Mouse (Mus musculus) ES-Bruce4 (cell line): ENCODE data around the gene Luc7l.

Source experiments
- EP300 ChIP-seq: IDR thresholded peaks from 2 replicates; pipeline ENCODE4 v1.6.1; 2011; ENCODE audit warnings: low read depth, low read length; ENCODE audit not compliant: insufficient read depth
- POLR2A ChIP-seq: IDR thresholded peaks from one replicate; pipeline ENCODE4 v1.8.1; 2011; ENCODE audit warnings: low read length; ENCODE audit not compliant: insufficient read depth

DNA sequence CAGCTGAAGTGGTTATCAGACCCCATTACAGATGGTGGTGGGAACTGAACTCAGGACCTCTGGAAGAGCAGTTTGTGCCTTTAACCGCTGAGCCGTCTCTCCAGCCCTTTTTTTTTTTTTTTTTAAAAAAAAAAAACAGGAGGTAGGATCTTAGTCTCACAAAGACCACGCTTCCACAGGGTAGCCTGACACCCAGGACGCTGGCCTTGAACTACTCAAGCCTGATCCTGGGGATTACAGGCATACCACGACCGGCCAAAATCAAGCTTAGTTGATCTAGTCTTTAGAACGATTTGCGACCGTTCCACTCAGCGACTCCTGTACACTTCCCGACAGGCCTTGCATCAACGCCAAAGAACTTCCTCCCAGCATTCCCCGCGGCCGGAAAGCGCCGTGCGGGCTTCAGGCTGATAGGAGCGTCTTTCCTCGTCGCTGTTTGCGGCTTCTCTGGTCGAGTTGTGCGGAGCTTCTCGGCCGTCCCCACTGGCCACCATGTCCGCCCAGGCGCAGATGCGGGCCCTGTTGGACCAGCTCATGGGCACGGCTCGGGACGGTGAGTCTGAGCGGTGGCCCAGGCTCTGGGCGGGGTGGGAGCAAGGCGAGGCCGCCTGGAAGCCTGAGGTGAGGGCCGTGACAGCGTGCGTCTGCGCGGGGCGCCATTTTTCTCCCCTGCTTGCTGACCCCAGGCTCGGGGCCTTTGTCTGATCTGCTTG is at the start of gene Luc7l:
- no peak for TF ChIP-seq EP300
- TF ChIP-seq POLR2A = peak; percentile 95
